Comparison of ENCODE assay signal across 15 mouse cellular contexts in genomic region chr6:46675081-46675480, GRCm38 (mm10).
"Had no signal": no experiment of that assay in that cellular context is flagged by ENCODE, and none has a peak within 500 bp of the region (broad histone marks: within the 10 kb centered on the region; RNA-seq: fewer than 3 reads in every experiment).

No protein-coding gene starts in this region.

- H3K9me3 ChIP-seq: limb, embryonic 12.5 days; liver, embryonic 13.5 days; lung, embryonic 15.5 days; megakaryocyte, embryonic 14.5 days; stomach, embryonic 15.5 days had no signal

- DNase-seq: kidney, postnatal 25 days; liver; liver, embryonic 13.5 days; liver, postnatal 0 days; lung, postnatal 14 days; thymus, adult 2 months; thymus, postnatal 25 days had no signal

- H3K27me3 ChIP-seq: limb, embryonic 12.5 days; liver, embryonic 13.5 days; lung, embryonic 15.5 days; megakaryocyte, embryonic 14.5 days; stomach, embryonic 15.5 days had no signal

- H3K27ac ChIP-seq: left cerebral cortex, adult 2 months; limb, embryonic 12.5 days; liver, embryonic 13.5 days; lung, embryonic 15.5 days; macrophage; stomach, embryonic 15.5 days had no signal

- H3K4me2 ChIP-seq: limb, embryonic 12.5 days; liver, embryonic 13.5 days; lung, embryonic 15.5 days; midbrain, embryonic 11.5 days; stomach, embryonic 15.5 days had no signal

- ATAC-seq: liver, postnatal 0 days; midbrain, embryonic 16.5 days had no signal

- H3K9ac ChIP-seq: limb, embryonic 12.5 days; liver, embryonic 13.5 days; liver, postnatal 0 days; lung, embryonic 15.5 days; stomach, embryonic 15.5 days had no signal

- H3K4me3 ChIP-seq: left cerebral cortex, adult 2 months; limb, embryonic 12.5 days; liver, embryonic 13.5 days; lung, embryonic 15.5 days; megakaryocyte, embryonic 14.5 days; stomach, embryonic 15.5 days had no signal

- H3K4me1 ChIP-seq: limb, embryonic 12.5 days; liver, embryonic 13.5 days; lung, embryonic 15.5 days; megakaryocyte, embryonic 14.5 days; stomach, embryonic 15.5 days had no signal

- H3K36me3 ChIP-seq: limb, embryonic 12.5 days; liver, embryonic 13.5 days; lung, embryonic 15.5 days; stomach, embryonic 15.5 days had no signal
